Mouse (Mus musculus): Measurements from ENCODE around the gene Chst1.

DNA sequence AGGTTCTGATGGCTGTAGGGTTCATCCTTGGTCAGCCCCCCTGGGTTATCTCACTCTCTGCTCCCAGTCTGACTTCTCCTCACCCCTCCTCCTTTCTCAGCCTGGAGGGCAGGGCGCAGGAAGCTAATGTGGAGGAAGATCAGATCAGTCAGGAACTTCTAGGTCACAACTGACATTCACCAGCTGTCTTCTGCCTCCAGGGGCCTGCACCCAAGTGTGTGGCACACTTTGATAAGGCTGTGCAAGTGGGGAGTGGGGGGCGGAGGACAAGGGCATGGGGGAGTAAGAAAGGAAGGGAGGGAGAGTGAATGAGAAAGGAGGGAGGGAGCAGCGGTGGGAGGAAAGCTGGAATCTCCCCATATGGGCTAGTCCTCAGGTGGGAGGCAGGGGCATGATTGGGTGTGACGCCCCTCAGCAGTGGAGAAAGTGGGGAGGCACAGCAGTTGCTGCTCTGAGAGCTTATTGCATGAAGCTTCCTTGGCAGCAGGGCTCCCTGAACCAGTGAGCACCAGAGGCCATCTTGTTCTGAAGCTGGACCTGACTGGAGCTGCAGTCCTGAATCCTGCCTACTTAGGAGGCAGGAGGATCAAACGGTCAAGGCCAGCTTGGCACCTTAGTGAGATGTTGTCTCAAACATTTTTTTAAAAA is 49.8 kb downstream of the Chst1 start:
- TF ChIP-seq POLR2A (IDR thresholded peaks at IDR 0.05; ENCODE audit: insufficient read length, low read depth) (no peak), USF1 (IDR thresholded peaks at IDR 0.05; ENCODE audit: low read depth) (no peak), MAX (IDR thresholded peaks at IDR 0.05; ENCODE audit: low read depth) (no peak)
